Mouse (Mus musculus) mouse embryonic stem cell (cell line): ENCODE measurements around the gene Scgb2b27.
"Not testable (repeated sequence)": the region's sequence is repeated elsewhere in the genome, so short reads cannot be mapped to it uniquely, and the experiment has no call there.

Experiments used
- in situ Hi-C, 2 experiments: fragments of 300-500 bp; cut with MboI; formaldehyde crosslinking; loops; 1 replicate in 1 of 2; 3 replicates in 1 of 2; pipeline ENCODE4 v1.14.3; 2019 to 2020; ENCODE audit warnings: low sequenced_read_pairs in 2 of 2, low pct_unique_long_range_greater_than_20kb in 1 of 2, mixed read lengths in 1 of 2; ENCODE audit not compliant: unreplicated experiment in 1 of 2

The Scgb2b27 gene

DNA sequence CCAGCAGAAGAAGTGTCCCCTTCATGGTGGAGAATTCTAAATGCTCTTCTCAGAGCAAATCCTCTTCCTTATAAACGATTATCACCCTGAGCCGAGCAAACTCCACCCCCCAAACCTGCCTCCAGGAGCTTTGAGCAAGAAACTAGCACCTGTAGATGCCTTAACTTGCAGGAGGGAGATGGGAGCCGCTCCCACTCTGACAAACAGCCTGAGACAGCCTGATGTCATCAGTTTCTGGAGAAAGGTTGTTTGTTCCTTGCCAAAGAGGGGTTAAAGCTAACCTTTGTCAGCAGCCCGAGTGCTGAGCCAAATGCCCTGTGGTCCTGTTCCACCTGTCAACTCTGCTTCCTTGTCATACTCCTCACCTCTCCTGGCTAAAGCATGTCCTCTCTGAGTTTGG lies at the start of gene Scgb2b27:
Scgb2b27 (minus strand) TSS at position 101 of the 400 bp plus-strand sequence.
- in situ Hi-C loops: loop anchor here in 1 of 2 experiments (25.0 kb wide), 1 partner anchor 98 kb away; no protein-coding TSS in a partner anchor

DNA sequence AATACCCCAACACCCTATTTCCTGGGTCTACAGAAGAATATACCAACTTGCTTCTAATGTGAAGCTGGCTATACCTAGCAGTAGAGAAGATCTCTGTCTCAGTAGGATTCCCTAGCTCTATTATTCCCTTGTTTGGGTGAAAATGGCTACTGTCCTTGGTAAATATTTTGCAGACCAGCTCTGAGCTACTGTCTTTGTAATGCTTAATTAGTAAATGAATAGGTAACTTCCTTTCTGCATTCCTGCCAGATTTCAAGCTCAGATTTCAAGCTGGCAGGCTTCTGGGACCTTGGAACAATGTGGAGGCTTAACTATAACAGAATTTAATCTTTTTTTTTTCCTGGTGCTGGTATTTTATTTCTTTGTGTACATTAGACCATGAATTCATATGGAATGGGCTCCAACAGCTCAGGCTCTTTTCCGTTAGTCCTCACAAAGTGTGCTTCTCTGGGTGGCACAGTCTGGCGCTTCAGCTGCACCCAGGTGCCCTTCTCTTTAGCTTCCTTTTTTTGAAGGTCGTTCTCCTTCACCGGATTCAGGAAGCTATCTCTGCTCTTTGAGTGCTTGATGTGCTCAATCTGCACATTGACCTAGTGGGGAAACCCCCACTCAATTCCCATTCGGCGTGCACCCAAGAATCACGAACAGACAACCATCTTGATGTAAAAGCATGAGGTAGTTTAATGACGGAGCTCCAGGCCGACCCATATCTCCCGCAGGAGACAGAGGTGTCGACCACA lies 22.5 kb upstream of the Scgb2b27 start:
- in situ Hi-C loops: not testable (repeated sequence)

DNA sequence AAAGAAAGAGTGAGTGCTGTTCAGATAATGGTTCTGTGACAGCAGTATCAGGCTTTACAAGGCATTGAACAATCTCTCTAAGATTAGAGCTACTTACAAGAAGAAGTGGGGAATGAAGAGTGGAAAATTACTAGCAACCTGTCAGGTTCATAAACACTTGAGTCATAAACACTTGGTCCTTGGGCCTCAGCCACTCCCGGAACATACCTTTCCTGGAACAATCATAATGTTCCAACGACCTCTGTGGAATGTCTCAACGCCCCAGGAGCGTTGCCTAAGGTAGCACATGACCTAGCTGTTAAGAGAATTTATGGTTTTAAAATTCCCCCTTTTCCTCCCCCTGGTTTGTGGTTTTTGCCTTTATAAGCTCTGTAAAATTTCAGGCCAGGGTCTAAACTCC lies 20.8 kb upstream of the Scgb2b27 start:
- in situ Hi-C loops: not testable (repeated sequence)

DNA sequence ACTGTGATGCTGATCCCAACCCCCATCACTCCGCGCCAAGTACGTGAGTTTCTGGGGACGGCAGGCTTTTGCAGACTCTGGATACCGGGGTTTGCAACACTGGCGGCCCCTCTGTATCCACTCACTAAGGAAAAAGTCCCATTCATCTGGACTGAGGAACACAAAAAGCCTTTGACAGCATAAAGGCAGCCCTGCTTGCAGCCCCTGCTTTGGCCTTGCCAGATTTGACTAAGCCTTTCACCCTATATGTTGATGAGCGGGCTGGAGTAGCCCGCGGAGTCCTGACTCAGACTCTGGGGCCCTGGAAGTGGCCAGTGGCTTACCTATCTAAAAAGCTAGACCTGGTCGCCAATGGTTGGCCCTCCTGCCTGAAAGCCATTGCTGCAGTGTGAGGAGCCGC lies 16.3 kb upstream of the Scgb2b27 start:
- in situ Hi-C loops: no loop called here

DNA sequence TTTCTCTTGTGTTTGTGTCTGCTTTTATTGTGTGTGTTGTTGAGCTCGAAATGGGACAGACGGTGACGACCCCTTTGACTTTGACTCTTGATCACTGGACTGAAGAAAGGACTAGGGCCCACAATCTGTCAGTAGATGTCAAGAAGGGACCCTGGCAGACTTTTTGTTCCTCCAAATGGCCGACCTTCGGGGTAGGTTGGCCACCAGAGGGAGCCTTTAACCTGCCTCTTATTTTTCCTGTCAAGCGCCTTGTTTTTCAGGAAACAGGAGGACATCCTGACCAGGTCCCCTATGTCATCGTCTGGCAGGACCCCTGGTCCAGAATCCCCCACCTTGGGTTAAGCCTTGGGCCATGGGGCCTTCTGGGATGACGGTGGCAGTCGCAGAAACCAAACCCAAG lies 13.5 kb upstream of the Scgb2b27 start:
- in situ Hi-C loops: not testable (repeated sequence)

DNA sequence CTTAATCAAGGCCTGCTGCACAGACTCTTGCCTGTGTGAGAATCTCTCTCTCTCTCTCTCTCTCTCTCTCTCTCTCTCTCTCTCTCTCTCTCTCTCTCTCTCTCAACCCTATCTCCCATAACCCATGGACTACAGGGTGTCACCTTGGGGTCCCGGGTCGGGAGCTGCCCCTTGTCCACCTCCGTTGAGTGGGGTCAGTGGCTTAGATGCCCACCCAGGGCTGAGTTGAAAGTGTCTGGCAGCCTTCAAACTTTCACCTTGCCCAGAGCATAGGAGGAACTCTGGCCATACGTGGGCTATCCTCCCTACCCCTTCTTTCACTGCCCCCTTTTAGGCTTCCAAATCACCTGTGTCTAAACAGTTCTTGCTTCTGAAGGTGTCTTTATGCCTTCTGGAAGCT lies 11.9 kb upstream of the Scgb2b27 start:
- in situ Hi-C loops: no loop called here

DNA sequence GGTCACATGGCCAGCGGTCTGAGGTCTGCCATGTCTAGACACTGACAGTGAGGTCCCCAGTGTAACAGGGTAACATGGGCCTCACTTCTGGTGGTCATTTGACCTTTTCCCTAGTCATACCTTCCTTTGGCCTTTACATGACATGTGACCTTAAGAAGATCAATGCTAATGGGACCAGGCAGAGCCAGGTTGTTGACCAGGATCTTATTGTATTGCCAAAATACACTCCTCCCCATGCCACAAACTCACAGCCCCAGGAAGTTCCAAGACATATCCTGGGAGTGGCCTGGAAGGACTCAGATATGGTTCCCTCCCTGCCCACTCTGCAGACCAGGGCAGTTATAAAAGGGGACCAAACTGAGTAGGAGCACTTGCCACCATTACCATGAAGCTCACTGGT lies 7.4 kb upstream of the Scgb2b27 start, which contains the start of gene Scgb1b27:
Scgb1b27 (plus strand) TSS at position 301 of the 400 bp plus-strand sequence.
- in situ Hi-C loops: loop anchor here in 1 of 2 experiments (25.0 kb wide), 1 partner anchor 91 kb away; no protein-coding TSS in a partner anchor

DNA sequence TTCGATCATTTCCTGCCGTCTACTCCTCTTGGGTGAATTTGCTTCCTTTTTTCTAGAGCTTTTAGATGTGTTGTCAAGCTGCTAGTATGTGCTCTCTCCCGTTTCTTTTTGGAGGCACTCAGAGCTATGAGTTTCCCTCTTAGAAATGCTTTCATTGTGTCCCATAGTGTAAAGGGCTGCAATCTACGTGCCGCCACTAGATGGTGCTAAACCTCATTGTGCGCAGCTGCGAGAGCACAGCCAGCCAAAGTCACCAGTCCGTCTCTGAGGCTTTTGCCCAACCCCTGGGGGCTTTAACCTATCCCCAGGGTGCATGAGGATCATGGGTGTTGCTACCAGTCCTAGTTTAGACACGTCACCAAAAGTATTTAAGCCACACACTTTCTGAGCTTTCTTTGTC lies 31.5 kb downstream of the Scgb2b27 start:
- in situ Hi-C loops: not testable (repeated sequence)
